Mouse (Mus musculus): Measurements from ENCODE around the gene Rims1. TPM values are rescaled to one million over a fixed set of nuclear protein-coding genes. Genes with fewer than 3 reads are reported as not detected.

Gene Rims1
- polyA plus RNA-seq, 1 experiment = 0.40 TPM

GRCm38 (mm10) chr1:22467033-22467432, 338.8 kb downstream of the Rims1 start:
- H3K27ac ChIP-seq (ENCODE audit: insufficient read depth, low read length) = no peak overlapping the region
- H3K4me1 ChIP-seq (ENCODE audit: control insufficient read depth, insufficient read depth, low read length) = no peaks in the 10 kb centered on the region
- no peak for TF ChIP-seq POLR2A (IDR thresholded peaks at IDR 0.05; ENCODE audit: low read depth, low read length)
- TF ChIP-seq CTCF (IDR thresholded peaks at IDR 0.05; ENCODE audit: borderline replicate concordance, insufficient read depth, low read length) = no peak
- H3K4me3 ChIP-seq (ENCODE audit: insufficient read depth, low read length) = no peak overlapping the region

GRCm38 (mm10) chr1:22466597-22466996, 339.2 kb downstream of the Rims1 start:
- no peak overlapping the region for H3K27ac ChIP-seq (ENCODE audit: insufficient read depth, low read length)
- no peaks in the 10 kb centered on the region for H3K4me1 ChIP-seq (ENCODE audit: control insufficient read depth, insufficient read depth, low read length)
- no peak for TF ChIP-seq POLR2A (IDR thresholded peaks at IDR 0.05; ENCODE audit: low read depth, low read length)
- TF ChIP-seq CTCF (IDR thresholded peaks at IDR 0.05; ENCODE audit: borderline replicate concordance, insufficient read depth, low read length) = no peak
- H3K4me3 ChIP-seq (ENCODE audit: insufficient read depth, low read length) = no peak overlapping the region

GRCm38 (mm10) chr1:22424020-22424419, 381.8 kb downstream of the Rims1 start:
- no peak overlapping the region for H3K4me3 ChIP-seq (ENCODE audit: insufficient read depth, low read length)
- H3K27ac ChIP-seq (ENCODE audit: insufficient read depth, low read length) = no peak overlapping the region
- TF ChIP-seq CTCF (IDR thresholded peaks at IDR 0.05; ENCODE audit: borderline replicate concordance, insufficient read depth, low read length) (no peak), POLR2A (IDR thresholded peaks at IDR 0.05; ENCODE audit: low read depth, low read length) (no peak)
- no peaks in the 10 kb centered on the region; the same call in none of the 2 replicates for H3K4me1 ChIP-seq (ENCODE audit: control insufficient read depth, insufficient read depth, low read length)

GRCm38 (mm10) chr1:22422102-22422501, 383.7 kb downstream of the Rims1 start:
- no peak for TF ChIP-seq POLR2A (IDR thresholded peaks at IDR 0.05; ENCODE audit: low read depth, low read length)
- TF ChIP-seq CTCF (IDR thresholded peaks at IDR 0.05; ENCODE audit: borderline replicate concordance, insufficient read depth, low read length) = no peak
- Histone ChIP-seq H3K4me1 (ENCODE audit: control insufficient read depth, insufficient read depth, low read length) (no peaks in the 10 kb centered on the region; the same call in none of the 2 replicates), H3K4me3 (ENCODE audit: insufficient read depth, low read length) (no peak overlapping the region), H3K27ac (ENCODE audit: insufficient read depth, low read length) (no peak overlapping the region)

- Histone ChIP-seq H3K27ac (ENCODE audit: insufficient read depth, low read length) (no peak overlapping the region), H3K4me3 (ENCODE audit: insufficient read depth, low read length) (no peak overlapping the region), H3K4me1 (ENCODE audit: control insufficient read depth, insufficient read depth, low read length) (no peaks in the 10 kb centered on the region)
- no peak for TF ChIP-seq POLR2A (IDR thresholded peaks at IDR 0.05; ENCODE audit: low read depth, low read length)
- no peak for TF ChIP-seq CTCF (IDR thresholded peaks at IDR 0.05; ENCODE audit: borderline replicate concordance, insufficient read depth, low read length)
These were observed 395.6 kb downstream of the Rims1 start for GRCm38 (mm10) chr1:22410173-22410572.

- TF ChIP-seq POLR2A (IDR thresholded peaks at IDR 0.05; ENCODE audit: low read depth, low read length) = no peak
- no peak for TF ChIP-seq CTCF (IDR thresholded peaks at IDR 0.05; ENCODE audit: borderline replicate concordance, insufficient read depth, low read length)
These were observed 419.4 kb downstream of the Rims1 start for GRCm38 (mm10) chr1:22386361-22386760.

GRCm38 (mm10) chr1:22377652-22378051, 428.1 kb downstream of the Rims1 start:
- no peak overlapping the region for H3K27ac ChIP-seq (ENCODE audit: insufficient read depth, low read length)
- H3K4me1 ChIP-seq (ENCODE audit: control insufficient read depth, insufficient read depth, low read length) = no peaks in the 10 kb centered on the region
- TF ChIP-seq POLR2A (IDR thresholded peaks at IDR 0.05; ENCODE audit: low read depth, low read length) = no peak
- TF ChIP-seq CTCF (IDR thresholded peaks at IDR 0.05; ENCODE audit: borderline replicate concordance, insufficient read depth, low read length) = no peak
- no peak overlapping the region for H3K4me3 ChIP-seq (ENCODE audit: insufficient read depth, low read length)

More at GRCm38 (mm10) chr1:22386361-22386760, 419.4 kb downstream of the Rims1 start:
- no peak overlapping the region for H3K4me3 ChIP-seq (ENCODE audit: insufficient read depth, low read length)
- H3K4me1 ChIP-seq (ENCODE audit: control insufficient read depth, insufficient read depth, low read length) = no peaks in the 10 kb centered on the region
- no peak overlapping the region for H3K27ac ChIP-seq (ENCODE audit: insufficient read depth, low read length)

- no peaks in the 10 kb centered on the region for H3K4me1 ChIP-seq (ENCODE audit: control insufficient read depth, insufficient read depth, low read length)
- no peak overlapping the region for H3K4me3 ChIP-seq (ENCODE audit: insufficient read depth, low read length)
- H3K27ac ChIP-seq (ENCODE audit: insufficient read depth, low read length) = no peak overlapping the region
- TF ChIP-seq CTCF (IDR thresholded peaks at IDR 0.05; ENCODE audit: borderline replicate concordance, insufficient read depth, low read length) (no peak), POLR2A (IDR thresholded peaks at IDR 0.05; ENCODE audit: low read depth, low read length) (no peak)
These were observed 428.7 kb downstream of the Rims1 start for GRCm38 (mm10) chr1:22377062-22377461.

GRCm38 (mm10) chr1:22356209-22356608, 449.6 kb downstream of the Rims1 start:
- TF ChIP-seq CTCF (IDR thresholded peaks at IDR 0.05; ENCODE audit: borderline replicate concordance, insufficient read depth, low read length) = no peak
- no peak for TF ChIP-seq POLR2A (IDR thresholded peaks at IDR 0.05; ENCODE audit: low read depth, low read length)

GRCm38 (mm10) chr1:22353687-22354086, 452.1 kb downstream of the Rims1 start:
- no peaks in the 10 kb centered on the region for H3K4me1 ChIP-seq (ENCODE audit: control insufficient read depth, insufficient read depth, low read length)
- no peak overlapping the region for H3K4me3 ChIP-seq (ENCODE audit: insufficient read depth, low read length)
- no peak overlapping the region for H3K27ac ChIP-seq (ENCODE audit: insufficient read depth, low read length)
- TF ChIP-seq CTCF (IDR thresholded peaks at IDR 0.05; ENCODE audit: borderline replicate concordance, insufficient read depth, low read length) = no peak
- no peak for TF ChIP-seq POLR2A (IDR thresholded peaks at IDR 0.05; ENCODE audit: low read depth, low read length)

More at GRCm38 (mm10) chr1:22356209-22356608, 449.6 kb downstream of the Rims1 start:
- Histone ChIP-seq H3K4me3 (ENCODE audit: insufficient read depth, low read length) (no peak overlapping the region), H3K4me1 (ENCODE audit: control insufficient read depth, insufficient read depth, low read length) (no peaks in the 10 kb centered on the region), H3K27ac (ENCODE audit: insufficient read depth, low read length) (no peak overlapping the region)

GRCm38 (mm10) chr1:22338914-22339313, 466.9 kb downstream of the Rims1 start:
- H3K4me1 ChIP-seq (ENCODE audit: control insufficient read depth, insufficient read depth, low read length) = no peaks in the 10 kb centered on the region
- H3K27ac ChIP-seq (ENCODE audit: insufficient read depth, low read length) = no peak overlapping the region
- TF ChIP-seq CTCF (IDR thresholded peaks at IDR 0.05; ENCODE audit: borderline replicate concordance, insufficient read depth, low read length) (no peak), POLR2A (IDR thresholded peaks at IDR 0.05; ENCODE audit: low read depth, low read length) (no peak)
- no peak overlapping the region for H3K4me3 ChIP-seq (ENCODE audit: insufficient read depth, low read length)
